Mouse (Mus musculus): ENCODE results near the gene AU021092. TPM values are rescaled to one million over a fixed set of nuclear protein-coding genes. Genes with fewer than 3 reads are reported as not detected.

The AU021092 gene
- polyA plus RNA-seq, 1 experiment from 2014 or later: 5.8 TPM

DNA sequence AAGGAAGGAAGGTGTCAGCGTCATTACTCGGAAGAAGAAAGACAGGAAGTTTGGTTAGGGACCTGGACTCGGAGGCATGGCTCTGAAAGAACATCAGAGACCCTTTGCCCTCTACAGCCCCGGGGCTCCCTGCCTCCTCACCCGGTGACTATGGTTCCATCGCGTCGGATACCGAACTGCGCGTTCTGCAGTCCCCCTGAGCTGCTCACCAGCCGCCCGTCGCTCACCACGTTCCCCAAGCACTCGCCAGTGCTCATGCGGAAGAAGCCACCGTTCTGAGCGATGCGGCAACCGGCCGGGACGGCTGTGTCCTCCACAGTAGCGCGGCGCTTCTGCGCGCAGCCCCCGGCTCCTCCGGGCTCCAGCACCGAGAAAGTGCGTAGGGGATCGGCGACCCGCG, 18.9 kb downstream of the AU021092 start:
- no peaks in the 10 kb centered on the region for H3K9me3 ChIP-seq (ENCODE audit: control insufficient read depth, low read length)
- peak overlapping the region; percentile 73 for H3K9ac ChIP-seq (ENCODE audit: low read length)
- 1% methylated on average over 36 of the region's 36 CpGs for WGBS
- H3K4me2 ChIP-seq: peak overlapping the region; percentile 96
- ATAC-seq (ENCODE audit: low FRiP score) (peak; percentile 57), DNase-seq (ENCODE audit: low spot score, missing footprints) (no peak)
- peak overlapping the region; percentile 83 for H3K4me3 ChIP-seq (ENCODE audit: low read depth, low read length)
- peaks cover 5% of the 10 kb centered on the region; the same call in 1 of the 2 replicates for H3K27me3 ChIP-seq (ENCODE audit: control insufficient read depth, insufficient read depth, low read length)
- H3K4me1 ChIP-seq (ENCODE audit: control insufficient read depth, insufficient read depth, low read length): peaks cover 7% of the 10 kb centered on the region
- H3K36me3 ChIP-seq (ENCODE audit: control insufficient read depth, insufficient read depth, low read length): no peaks in the 10 kb centered on the region
- no peak overlapping the region for H3K27ac ChIP-seq (ENCODE audit: low read depth, low read length)

DNA sequence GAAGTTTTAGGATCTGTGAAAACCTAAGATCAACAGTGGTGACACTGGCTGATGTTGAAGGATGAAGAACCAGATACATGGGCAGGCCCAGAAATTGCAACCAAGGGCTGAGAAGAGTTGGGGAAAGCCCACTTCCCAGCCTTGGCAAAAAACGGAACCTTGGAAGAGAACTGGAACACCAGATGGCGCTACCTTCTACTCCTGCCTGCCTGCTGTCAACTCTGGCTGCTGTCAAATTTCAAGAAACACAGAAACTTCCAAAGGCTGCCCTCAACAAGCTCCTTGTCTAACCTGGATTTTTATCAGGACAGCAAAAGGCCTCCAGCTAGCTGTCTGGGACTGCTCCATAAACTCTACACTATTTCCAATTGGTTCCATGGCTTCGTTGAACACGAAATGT, 19.4 kb downstream of the AU021092 start:
- WGBS: 10% methylated on average over 4 of the region's 4 CpGs
- H3K27ac ChIP-seq (ENCODE audit: low read depth, low read length): no peak overlapping the region
- peak overlapping the region; percentile 83; the same call in 1 of the 2 replicates for H3K4me3 ChIP-seq (ENCODE audit: low read depth, low read length)
- DNase-seq (ENCODE audit: low spot score, missing footprints) (peak; percentile 87), ATAC-seq (ENCODE audit: low FRiP score) (no peak)
- no peak overlapping the region for H3K9ac ChIP-seq (ENCODE audit: low read length)
- no peaks in the 10 kb centered on the region for H3K9me3 ChIP-seq (ENCODE audit: control insufficient read depth, low read length)
- peak overlapping the region; percentile 96 for H3K4me2 ChIP-seq
- H3K36me3 ChIP-seq (ENCODE audit: control insufficient read depth, insufficient read depth, low read length): no peaks in the 10 kb centered on the region
- peaks cover 5% of the 10 kb centered on the region; the same call in 1 of the 2 replicates for H3K27me3 ChIP-seq (ENCODE audit: control insufficient read depth, insufficient read depth, low read length)
- H3K4me1 ChIP-seq (ENCODE audit: control insufficient read depth, insufficient read depth, low read length): peaks cover 7% of the 10 kb centered on the region

DNA sequence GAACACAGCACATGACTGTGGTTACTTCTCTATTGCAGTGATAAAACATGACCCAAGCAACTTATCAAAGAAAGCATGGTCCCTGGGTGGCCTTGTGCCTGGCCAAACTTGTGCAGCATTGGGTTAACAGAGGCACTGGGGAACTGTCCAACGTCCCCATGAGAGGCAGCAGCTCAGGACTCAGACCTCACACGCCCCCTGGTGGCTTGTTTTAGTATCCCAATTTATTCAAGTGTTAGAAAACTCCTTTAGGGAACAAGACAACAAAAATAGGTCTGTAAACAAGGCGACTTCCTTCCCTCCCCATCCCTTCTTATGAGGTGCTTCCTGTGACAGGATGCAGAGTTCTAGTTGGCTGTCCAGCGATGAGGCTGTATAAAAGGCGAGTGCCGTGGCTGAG, 27.0 kb downstream of the AU021092 start:
- Histone ChIP-seq H3K27me3 (ENCODE audit: control insufficient read depth, insufficient read depth, low read length) (no peaks in the 10 kb centered on the region), H3K4me1 (ENCODE audit: control insufficient read depth, insufficient read depth, low read length) (no peaks in the 10 kb centered on the region), H3K9ac (ENCODE audit: low read length) (no peak overlapping the region), H3K9me3 (ENCODE audit: control insufficient read depth, low read length) (no peaks in the 10 kb centered on the region; the same call in 1 of the 2 replicates), H3K27ac (ENCODE audit: low read depth, low read length) (no peak overlapping the region), H3K4me2 (no peak overlapping the region), H3K4me3 (ENCODE audit: low read depth, low read length) (no peak overlapping the region), H3K36me3 (ENCODE audit: control insufficient read depth, insufficient read depth, low read length) (no peaks in the 10 kb centered on the region)
- 39% methylated on average over 6 of the region's 6 CpGs for WGBS
- DNase-seq (ENCODE audit: low spot score, missing footprints) (peak; percentile 93), ATAC-seq (ENCODE audit: low FRiP score) (no peak)

- DNase-seq (ENCODE audit: low spot score, missing footprints) (no peak), ATAC-seq (ENCODE audit: low FRiP score) (no peak)
- H3K4me3 ChIP-seq (ENCODE audit: low read depth, low read length): no peak overlapping the region
- no peak overlapping the region for H3K4me2 ChIP-seq
- H3K36me3 ChIP-seq (ENCODE audit: control insufficient read depth, insufficient read depth, low read length): no peaks in the 10 kb centered on the region
- H3K4me1 ChIP-seq (ENCODE audit: control insufficient read depth, insufficient read depth, low read length): no peaks in the 10 kb centered on the region
- H3K27me3 ChIP-seq (ENCODE audit: control insufficient read depth, insufficient read depth, low read length): no peaks in the 10 kb centered on the region
- H3K27ac ChIP-seq (ENCODE audit: low read depth, low read length): no peak overlapping the region
- WGBS: 79% methylated on average over 7 of the region's 7 CpGs
- H3K9ac ChIP-seq (ENCODE audit: low read length): no peak overlapping the region
- no peaks in the 10 kb centered on the region for H3K9me3 ChIP-seq (ENCODE audit: control insufficient read depth, low read length)
These were observed 35.9 kb downstream of the AU021092 start for GRCm38 (mm10) chr16:5186234-5186633.

GRCm38 (mm10) chr16:5185691-5186090, 36.4 kb downstream of the AU021092 start:
- no peak overlapping the region for H3K27ac ChIP-seq (ENCODE audit: low read depth, low read length)
- H3K9ac ChIP-seq (ENCODE audit: low read length): no peak overlapping the region
- no peaks in the 10 kb centered on the region for H3K4me1 ChIP-seq (ENCODE audit: control insufficient read depth, insufficient read depth, low read length)
- ATAC-seq (ENCODE audit: low FRiP score) (no peak), DNase-seq (ENCODE audit: low spot score, missing footprints) (no peak)
- H3K27me3 ChIP-seq (ENCODE audit: control insufficient read depth, insufficient read depth, low read length): no peaks in the 10 kb centered on the region
- no peaks in the 10 kb centered on the region for H3K9me3 ChIP-seq (ENCODE audit: control insufficient read depth, low read length)
- no peaks in the 10 kb centered on the region for H3K36me3 ChIP-seq (ENCODE audit: control insufficient read depth, insufficient read depth, low read length)
- no peak overlapping the region for H3K4me2 ChIP-seq
- WGBS: 71% methylated on average over 7 of the region's 7 CpGs
- H3K4me3 ChIP-seq (ENCODE audit: low read depth, low read length): no peak overlapping the region

DNA sequence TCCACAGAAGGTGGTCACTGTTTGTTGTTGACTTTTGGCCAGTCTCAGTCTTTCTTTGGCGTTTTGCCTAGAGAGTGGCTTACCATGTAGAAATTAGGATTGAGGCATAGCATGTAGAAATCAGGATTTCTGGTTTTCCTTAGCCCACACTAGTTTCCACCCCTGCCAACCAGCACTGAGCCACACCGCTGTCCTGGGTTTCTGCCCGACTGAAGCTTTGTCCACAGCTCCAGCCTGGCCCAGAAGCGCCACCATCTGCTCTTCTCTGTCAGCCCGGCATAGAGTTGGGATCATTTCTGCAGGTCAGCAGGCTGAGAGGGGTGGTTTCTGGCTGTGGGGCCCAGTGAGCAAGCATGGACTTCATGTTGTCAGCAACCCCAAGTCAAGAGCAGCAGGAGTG, 37.1 kb downstream of the AU021092 start:
- no peaks in the 10 kb centered on the region for H3K4me1 ChIP-seq (ENCODE audit: control insufficient read depth, insufficient read depth, low read length)
- H3K9me3 ChIP-seq (ENCODE audit: control insufficient read depth, low read length): no peaks in the 10 kb centered on the region
- ATAC-seq (ENCODE audit: low FRiP score) (no peak), DNase-seq (ENCODE audit: low spot score, missing footprints) (no peak)
- no peak overlapping the region for H3K4me2 ChIP-seq
- no peak overlapping the region for H3K4me3 ChIP-seq (ENCODE audit: low read depth, low read length)
- WGBS: 85% methylated on average over 5 of the region's 5 CpGs
- no peak overlapping the region for H3K27ac ChIP-seq (ENCODE audit: low read depth, low read length)
- no peaks in the 10 kb centered on the region for H3K36me3 ChIP-seq (ENCODE audit: control insufficient read depth, insufficient read depth, low read length)
- no peaks in the 10 kb centered on the region for H3K27me3 ChIP-seq (ENCODE audit: control insufficient read depth, insufficient read depth, low read length)
- no peak overlapping the region for H3K9ac ChIP-seq (ENCODE audit: low read length)

DNA sequence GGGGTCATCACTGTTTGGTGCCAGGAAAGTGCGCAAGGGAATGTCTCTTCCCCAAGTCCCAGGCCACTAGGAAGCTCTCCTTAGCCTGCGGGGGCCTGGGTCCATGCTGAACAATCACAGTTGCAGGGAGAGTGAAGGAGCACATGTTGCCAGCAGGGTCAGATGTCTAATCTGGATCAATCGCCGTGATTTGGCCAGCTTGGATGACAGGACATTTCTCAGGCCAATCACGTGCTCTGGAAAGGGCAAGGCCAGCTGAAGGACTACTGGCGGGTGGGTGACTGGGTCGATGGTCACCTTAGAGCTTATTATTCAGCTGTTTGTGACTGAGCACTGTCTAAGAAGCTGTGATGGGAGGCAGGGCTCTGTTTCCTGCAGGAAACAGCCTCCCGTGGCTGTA, 38.0 kb downstream of the AU021092 start:
- no peak overlapping the region for H3K4me2 ChIP-seq
- H3K9me3 ChIP-seq (ENCODE audit: control insufficient read depth, low read length): no peaks in the 10 kb centered on the region
- no peaks in the 10 kb centered on the region for H3K4me1 ChIP-seq (ENCODE audit: control insufficient read depth, insufficient read depth, low read length)
- ATAC-seq (ENCODE audit: low FRiP score) (no peak), DNase-seq (ENCODE audit: low spot score, missing footprints) (no peak)
- H3K4me3 ChIP-seq (ENCODE audit: low read depth, low read length): no peak overlapping the region
- no peak overlapping the region for H3K27ac ChIP-seq (ENCODE audit: low read depth, low read length)
- no peaks in the 10 kb centered on the region for H3K36me3 ChIP-seq (ENCODE audit: control insufficient read depth, insufficient read depth, low read length)
- H3K27me3 ChIP-seq (ENCODE audit: control insufficient read depth, insufficient read depth, low read length): no peaks in the 10 kb centered on the region
- 68% methylated on average over 8 of the region's 8 CpGs for WGBS
- H3K9ac ChIP-seq (ENCODE audit: low read length): no peak overlapping the region

DNA sequence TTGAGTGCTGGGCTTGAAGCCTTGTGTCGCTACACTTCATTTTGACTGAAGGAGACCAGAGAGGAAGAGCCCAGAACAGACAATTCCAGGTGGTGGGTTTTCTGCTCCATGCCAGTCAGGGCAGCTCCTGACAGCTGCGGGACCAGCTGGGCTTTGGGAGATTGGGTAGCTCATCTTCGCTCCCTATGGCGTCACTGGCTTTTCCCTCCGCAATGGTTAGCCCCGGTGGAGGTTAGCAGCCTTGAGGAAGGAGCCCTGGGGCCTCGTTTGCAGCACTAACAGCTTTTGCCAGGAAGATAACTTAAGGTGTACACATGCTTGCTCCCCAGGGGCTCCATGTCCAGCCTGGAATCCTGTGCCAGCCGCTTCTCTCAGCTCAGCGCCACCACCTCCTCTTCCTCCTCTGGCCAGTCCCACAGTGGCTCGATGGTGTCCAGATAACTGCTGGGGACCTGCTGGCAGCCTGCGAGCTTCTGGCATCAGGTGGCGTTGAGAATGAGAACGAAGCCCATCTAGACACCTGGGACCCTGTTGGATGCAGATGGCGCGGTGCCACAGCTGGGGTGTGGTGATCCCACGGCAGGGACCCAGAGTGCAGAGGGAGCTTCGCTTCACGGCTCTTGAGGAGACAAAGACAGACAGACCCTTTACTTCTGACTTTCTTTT, 38.7 kb downstream of the AU021092 start:
- no peaks in the 10 kb centered on the region for H3K9me3 ChIP-seq (ENCODE audit: control insufficient read depth, low read length)
- ATAC-seq (ENCODE audit: low FRiP score) (no peak), DNase-seq (ENCODE audit: low spot score, missing footprints) (no peak)
- no peak overlapping the region for H3K27ac ChIP-seq (ENCODE audit: low read depth, low read length)
- H3K4me3 ChIP-seq (ENCODE audit: low read depth, low read length): no peak overlapping the region
- no peaks in the 10 kb centered on the region for H3K4me1 ChIP-seq (ENCODE audit: control insufficient read depth, insufficient read depth, low read length)
- no peak overlapping the region for H3K9ac ChIP-seq (ENCODE audit: low read length)
- no peaks in the 10 kb centered on the region for H3K27me3 ChIP-seq (ENCODE audit: control insufficient read depth, insufficient read depth, low read length)
- H3K36me3 ChIP-seq (ENCODE audit: control insufficient read depth, insufficient read depth, low read length): no peaks in the 10 kb centered on the region
- no peak overlapping the region for H3K4me2 ChIP-seq
- WGBS: 89% methylated on average over 18 of the region's 18 CpGs

- Histone ChIP-seq H3K4me2 (no peak overlapping the region), H3K27ac (ENCODE audit: low read depth, low read length) (no peak overlapping the region), H3K9ac (ENCODE audit: low read length) (no peak overlapping the region), H3K9me3 (ENCODE audit: control insufficient read depth, low read length) (no peaks in the 10 kb centered on the region), H3K4me3 (ENCODE audit: low read depth, low read length) (no peak overlapping the region), H3K27me3 (ENCODE audit: control insufficient read depth, insufficient read depth, low read length) (no peaks in the 10 kb centered on the region), H3K36me3 (ENCODE audit: control insufficient read depth, insufficient read depth, low read length) (no peaks in the 10 kb centered on the region), H3K4me1 (ENCODE audit: control insufficient read depth, insufficient read depth, low read length) (no peaks in the 10 kb centered on the region)
- DNase-seq (ENCODE audit: low spot score, missing footprints) (no peak), ATAC-seq (ENCODE audit: low FRiP score) (no peak)
- 96% methylated on average over 6 of the region's 6 CpGs for WGBS
These were observed 49.5 kb downstream of the AU021092 start for GRCm38 (mm10) chr16:5172636-5173035.

Data from midbrain, embryonic 11.5 days (tissue).